Mouse (Mus musculus): Measurements from ENCODE around the gene Mageh1. TPM values are rescaled to one million over a fixed set of nuclear protein-coding genes. Genes with fewer than 3 reads are reported as not detected.
"Not testable (repeated sequence)": the region's sequence is repeated elsewhere in the genome, so short reads cannot be mapped to it uniquely, and the experiment has no call there.

The Mageh1 gene
- 1 to 10 TPM; 6.9 to 9.7 TPM for total RNA-seq (2021)
- long read RNA-seq, experiment 1, transcript Mageh1-201 (1 exons, 1,410 nt), result major isoform, 5 of 5 reads
- long read RNA-seq, experiment 1, partial matches to known transcripts, result 0 of 5 reads
- long read RNA-seq, experiment 1, other reads (novel, unspliced or antisense), result 0 of 5 reads
- long read RNA-seq, experiment 2, transcript Mageh1-201 (1 exons, 1,410 nt), result major isoform, 7 of 7 reads
- long read RNA-seq, experiment 2, partial matches to known transcripts, result 0 of 7 reads
- long read RNA-seq, experiment 2, other reads (novel, unspliced or antisense), result 0 of 7 reads

- DNase-seq, result peak; percentile 78
- intact Hi-C loops (cut with DNase I; ENCODE audit: low total_unique reads), result no loop called here
These were observed at the start of gene Mageh1 for GRCm38 (mm10) chrX:153037087-153037971. Gene Mageh1 (minus strand): TSS chrX:153037575.

- intact Hi-C loops (cut with DNase I; ENCODE audit: low total_unique reads), result not testable (repeated sequence)
These were observed 783 bp upstream of the Mageh1 start for GRCm38 (mm10) chrX:153037972-153038744.

GRCm38 (mm10) chrX:153031547-153031946, 5.8 kb downstream of the Mageh1 start:
- intact Hi-C loops (cut with DNase I; ENCODE audit: low total_unique reads); DNase-seq: not testable (repeated sequence)

More at GRCm38 (mm10) chrX:153037972-153038744, 783 bp upstream of the Mageh1 start:
- not testable (repeated sequence) for DNase-seq

- DNase-seq; intact Hi-C loops (cut with DNase I; ENCODE audit: low total_unique reads): not testable (repeated sequence)
These were observed 11.7 kb downstream of the Mageh1 start for GRCm38 (mm10) chrX:153025709-153026108.

- DNase-seq; intact Hi-C loops (cut with DNase I; ENCODE audit: low total_unique reads): not testable (repeated sequence)
These were observed 12.1 kb downstream of the Mageh1 start for GRCm38 (mm10) chrX:153025255-153025654.

- intact Hi-C loops (cut with DNase I; ENCODE audit: low total_unique reads), result no loop called here
- no peak for DNase-seq
These were observed 29.7 kb downstream of the Mageh1 start for GRCm38 (mm10) chrX:153007685-153008047.

GRCm38 (mm10) chrX:153007021-153007684, 30.2 kb downstream of the Mageh1 start:
- DNase-seq, result peak; percentile 44
- intact Hi-C loops (cut with DNase I; ENCODE audit: low total_unique reads), result no loop called here

GRCm38 (mm10) chrX:153006387-153006841, 31.0 kb downstream of the Mageh1 start, which contains the start of gene Usp51:
Gene Usp51 (plus strand): TSS chrX:153006469.
- intact Hi-C loops (cut with DNase I; ENCODE audit: low total_unique reads), result no loop called here
- DNase-seq, result peak; percentile 6

- intact Hi-C loops (cut with DNase I; ENCODE audit: low total_unique reads); DNase-seq: not testable (repeated sequence)
These were observed 41.3 kb downstream of the Mageh1 start for GRCm38 (mm10) chrX:152996105-152996504.

GRCm38 (mm10) chrX:152989852-152990251, 47.5 kb downstream of the Mageh1 start:
- intact Hi-C loops (cut with DNase I; ENCODE audit: low total_unique reads), result not testable (repeated sequence)

More at GRCm38 (mm10) chrX:152989852-152990251, 47.5 kb downstream of the Mageh1 start:
- not testable (repeated sequence) for DNase-seq

Other genes with a start within 250 kb of the Mageh1 start
- gene Usp51, start 31.1 kb downstream of the Mageh1 start, total RNA-seq (2021), result under 1 TPM in 1 of 2 experiments, not detected in 1; 0.08 TPM
- not detected for gene Foxr2, start 81.2 kb upstream of the Mageh1 start, total RNA-seq (2021)
- gene Rragb, start 102.4 kb upstream of the Mageh1 start, total RNA-seq (2021), result 1 to 10 TPM; 1.5 to 2.1 TPM
- gene Klf8, start 199.9 kb upstream of the Mageh1 start, total RNA-seq (2021), result under 1 TPM; 0.37 to 0.64 TPM

Measured in gastrocnemius, postnatal 14 days (tissue).